Mouse (Mus musculus) heart, embryonic 12.5 days (tissue): ENCODE measurements around the gene Rfx1. TPM values are rescaled to one million over a fixed set of nuclear protein-coding genes. Genes with fewer than 3 reads are reported as not detected.
A peak's percentile ranks its signal among the peaks of the same experiment; 100 is the strongest.

ENCODE experiments used
- ATAC-seq: fragments of 200-750 bp; cut with Nextera tagmentation; 2 replicates; pipeline ENCODE4 v1.8.0; 2017; ENCODE audit warnings: moderate TSS enrichment, moderate library complexity; ENCODE audit not compliant: insufficient number of reproducible peaks, low FRiP score
- H3K27ac ChIP-seq: fragments of 300-500 bp; sonication (generic); 2 replicates; pipeline ENCODE4 v1.5.1; 2016; ENCODE audit warnings: mild to moderate bottlenecking, moderate library complexity; ENCODE audit not compliant: poor library complexity, severe bottlenecking
- H3K27me3 ChIP-seq: fragments of 300-500 bp; sonication (generic); replicated peaks from 2 replicates; pipeline ENCODE4 v1.6.1; 2016; ENCODE audit warnings: mild to moderate bottlenecking, moderate library complexity
- H3K36me3 ChIP-seq: fragments of 300-500 bp; sonication (generic); 2 replicates; pipeline ENCODE4 v1.6.1; 2016; ENCODE audit warnings: mild to moderate bottlenecking, moderate library complexity
- H3K4me1 ChIP-seq: fragments of 300-500 bp; sonication (generic); replicated peaks from 2 replicates; pipeline ENCODE4 v1.6.1; 2016; ENCODE audit warnings: mild to moderate bottlenecking
- H3K4me2 ChIP-seq: fragments of 300-500 bp; sonication (generic); 2 replicates; pipeline ENCODE4 v1.6.1; 2016; ENCODE audit warnings: mild to moderate bottlenecking, moderate library complexity
- H3K4me3 ChIP-seq: fragments of 300-500 bp; sonication (generic); 2 replicates; pipeline ENCODE4 v1.5.1; 2016; ENCODE audit warnings: mild to moderate bottlenecking
- H3K9ac ChIP-seq: fragments of 300-500 bp; sonication (generic); 2 replicates; pipeline ENCODE4 v1.6.1; 2016; ENCODE audit warnings: mild to moderate bottlenecking, moderate library complexity
- H3K9me3 ChIP-seq: fragments of 300-500 bp; sonication (generic); replicated peaks from 2 replicates; pipeline ENCODE4 v1.6.1; 2016; ENCODE audit warnings: mild to moderate bottlenecking, moderate library complexity
- WGBS: fragments of 180-500 bp; shearing (Covaris S2); methylation state at CpG from one replicate; pipeline ENCODE4 v1.1.7; 2016; 5-methylcytosine and 5-hydroxymethylcytosine counted together
- polyA plus RNA-seq: library from polyadenylated mRNA; unstranded; fragments of >200 nt; fragmentation: Nextera tagmentation; extraction: Ambion mirVana; gene quantifications from 2 replicates; pipeline ENCODE4 v1.2.1, GENCODE M21; 2016

The Rfx1 gene
- polyA plus RNA-seq, 1 experiment from 2014 or later: 6.9 TPM

DNA sequence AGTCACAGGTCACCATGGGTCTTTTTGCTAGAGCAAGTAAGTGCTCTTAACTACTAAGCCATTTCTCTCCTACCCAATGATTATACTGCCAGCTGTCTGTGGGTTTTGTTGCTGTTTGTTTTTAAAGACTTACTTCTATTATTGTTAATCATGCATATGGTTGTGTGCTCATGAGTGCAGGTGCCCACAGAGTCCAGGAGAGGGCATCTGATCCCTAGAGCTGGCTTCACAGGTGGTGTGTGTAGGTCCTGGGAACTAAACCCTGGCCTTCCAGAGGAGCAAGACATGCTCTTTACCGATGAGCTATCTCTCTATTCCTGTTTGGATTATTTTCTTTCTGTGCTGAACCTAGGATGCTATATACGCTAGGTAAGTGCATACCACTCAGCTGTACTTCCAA lies 7.4 kb upstream of the Rfx1 start:
- Histone ChIP-seq H3K27me3 (no peaks in the 10 kb centered on the region), H3K36me3 (no peaks in the 10 kb centered on the region), H3K4me1 (no peaks in the 10 kb centered on the region), H3K4me3 (no peak overlapping the region), H3K27ac (no peak overlapping the region), H3K9ac (no peak overlapping the region), H3K9me3 (no peaks in the 10 kb centered on the region), H3K4me2 (no peak overlapping the region)
- 88% methylated on average over 2 of the region's 2 CpGs for WGBS
- no peak for ATAC-seq

DNA sequence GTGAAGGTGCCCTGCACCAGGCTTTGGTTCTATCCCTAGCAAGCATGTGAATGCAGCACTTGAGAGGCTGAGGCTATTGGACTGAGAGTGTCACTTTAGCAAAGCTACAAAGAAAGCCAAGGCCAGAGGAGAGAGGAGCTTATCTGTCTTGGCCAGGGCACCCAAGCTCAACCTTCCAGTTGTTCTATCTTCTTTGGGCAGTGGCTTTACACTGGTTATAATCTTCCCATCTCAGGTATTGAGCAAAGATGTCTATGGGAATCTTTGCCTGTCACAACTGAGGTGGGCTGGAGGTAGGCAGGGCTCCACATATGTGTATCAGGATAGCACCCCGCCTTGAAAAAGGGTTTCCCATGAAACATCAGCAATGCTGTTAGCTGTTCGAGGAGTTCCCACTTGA lies 6.4 kb upstream of the Rfx1 start:
- H3K9me3 ChIP-seq: no peaks in the 10 kb centered on the region
- H3K4me1 ChIP-seq: no peaks in the 10 kb centered on the region
- H3K4me3 ChIP-seq: no peak overlapping the region
- no peak overlapping the region for H3K9ac ChIP-seq
- no peak for ATAC-seq
- WGBS: 66% methylated on average over 2 of the region's 2 CpGs
- no peaks in the 10 kb centered on the region for H3K27me3 ChIP-seq
- no peak overlapping the region for H3K27ac ChIP-seq
- no peak overlapping the region for H3K4me2 ChIP-seq
- no peaks in the 10 kb centered on the region for H3K36me3 ChIP-seq

GRCm38 (mm10) chr8:84063861-84064610 lies 2.6 kb upstream of the Rfx1 start:
- H3K36me3 ChIP-seq: no peaks in the 10 kb centered on the region
- no peak overlapping the region for H3K27ac ChIP-seq
- H3K9me3 ChIP-seq: no peaks in the 10 kb centered on the region
- WGBS: 59% methylated on average over 8 of the region's 8 CpGs
- H3K9ac ChIP-seq: no peak overlapping the region
- no peak overlapping the region for H3K4me2 ChIP-seq
- no peak for ATAC-seq
- no peak overlapping the region for H3K4me3 ChIP-seq
- H3K4me1 ChIP-seq: peaks cover 16% of the 10 kb centered on the region
- no peaks in the 10 kb centered on the region for H3K27me3 ChIP-seq

DNA sequence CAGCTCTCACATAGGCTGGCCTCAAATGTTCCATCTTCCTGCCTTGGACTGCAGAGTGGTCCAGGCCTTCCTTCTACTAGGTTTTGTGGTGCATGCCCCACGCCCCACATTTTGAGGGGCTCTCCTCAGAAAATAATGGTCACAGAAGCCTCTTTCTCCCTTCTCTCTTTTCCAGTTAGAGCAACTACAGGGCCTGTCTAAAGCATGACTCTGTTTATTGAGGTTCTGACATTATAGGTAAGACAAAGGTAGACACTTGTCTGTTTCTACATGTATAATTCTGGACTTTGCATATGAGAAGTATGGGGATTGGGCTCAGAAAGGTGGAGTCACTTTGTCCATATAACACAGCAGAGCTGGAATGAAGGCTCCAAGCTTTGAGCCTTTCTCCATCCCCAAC lies 1.6 kb upstream of the Rfx1 start, which contains the start of gene Gm10643:
Gene Gm10643 (minus strand): TSS at position 101 of the 400 bp plus-strand sequence.
- no peaks in the 10 kb centered on the region for H3K9me3 ChIP-seq
- no peak for ATAC-seq
- 97% methylated on average over 1 of the region's 1 CpGs for WGBS
- peak within 1 kb of the TSS; percentile 97 for H3K4me3 ChIP-seq
- peak within 1 kb of the TSS; percentile 75 for H3K4me2 ChIP-seq
- peak within 1 kb of the TSS; percentile 76 for H3K9ac ChIP-seq
- H3K27me3 ChIP-seq: no peaks in the 10 kb centered on the region
- H3K4me1 ChIP-seq: peaks cover 26% of the 10 kb centered on the region
- peak within 1 kb of the TSS; percentile 83 for H3K27ac ChIP-seq
- H3K36me3 ChIP-seq: no peaks in the 10 kb centered on the region

GRCm38 (mm10) chr8:84065457-84066072 lies 1.1 kb upstream of the Rfx1 start:
- H3K9ac ChIP-seq: peak overlapping the region; percentile 76
- H3K9me3 ChIP-seq: no peaks in the 10 kb centered on the region
- peaks cover 26% of the 10 kb centered on the region for H3K4me1 ChIP-seq
- no peak for ATAC-seq
- peak overlapping the region; percentile 83 for H3K27ac ChIP-seq
- no peaks in the 10 kb centered on the region for H3K36me3 ChIP-seq
- H3K4me3 ChIP-seq: peak overlapping the region; percentile 97
- H3K4me2 ChIP-seq: peak overlapping the region; percentile 75
- no peaks in the 10 kb centered on the region for H3K27me3 ChIP-seq
- 36% methylated on average over 5 of the region's 5 CpGs for WGBS

DNA sequence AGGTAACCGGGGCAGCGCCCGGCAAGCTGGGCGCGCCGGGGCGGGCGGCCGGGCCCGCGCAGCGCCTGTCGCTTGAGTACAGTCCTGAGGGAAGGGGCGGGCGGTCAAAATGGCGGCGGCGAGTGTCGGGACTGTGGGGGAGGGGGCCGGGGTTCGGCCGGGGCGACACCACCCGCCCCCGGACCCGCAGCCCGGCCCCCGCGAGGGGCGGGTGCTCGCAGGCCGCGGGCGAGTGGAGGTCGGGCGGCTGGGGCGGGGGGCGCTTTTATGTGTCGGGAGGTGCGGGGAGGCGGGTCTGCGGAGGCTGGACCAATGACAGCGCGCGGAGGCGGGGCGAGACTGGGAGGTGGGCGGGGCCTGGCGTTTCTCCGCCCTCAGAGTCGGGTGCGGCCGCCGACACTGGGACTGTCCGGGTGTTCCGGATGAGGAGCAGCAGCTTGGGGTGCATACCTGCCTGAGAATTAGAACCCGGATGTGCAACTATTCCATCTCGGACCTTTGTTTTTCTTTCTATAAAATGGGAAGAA lies 476 bp downstream of the Rfx1 start:
- no peaks in the 10 kb centered on the region for H3K27me3 ChIP-seq
- peak overlapping the region; percentile 97 for H3K4me3 ChIP-seq
- peak overlapping the region; percentile 90 for H3K9ac ChIP-seq
- H3K4me1 ChIP-seq: peaks cover 38% of the 10 kb centered on the region
- peak; percentile 83 for ATAC-seq
- WGBS: under 1% methylated on average over 57 of the region's 58 CpGs
- peak overlapping the region; percentile 75 for H3K4me2 ChIP-seq
- no peaks in the 10 kb centered on the region for H3K36me3 ChIP-seq
- H3K27ac ChIP-seq: peak overlapping the region; percentile 96
- no peaks in the 10 kb centered on the region for H3K9me3 ChIP-seq

GRCm38 (mm10) chr8:84067911-84068310 lies 1.3 kb downstream of the Rfx1 start:
- H3K9me3 ChIP-seq: no peaks in the 10 kb centered on the region
- no peak overlapping the region for H3K9ac ChIP-seq
- H3K36me3 ChIP-seq: no peaks in the 10 kb centered on the region
- WGBS: 69% methylated on average over 7 of the region's 7 CpGs
- H3K27me3 ChIP-seq: no peaks in the 10 kb centered on the region
- ATAC-seq: no peak
- peak overlapping the region; percentile 97 for H3K4me3 ChIP-seq
- H3K27ac ChIP-seq: peak overlapping the region; percentile 36; the same call in 1 of the 2 replicates
- H3K4me2 ChIP-seq: peak overlapping the region; percentile 75
- peaks cover 38% of the 10 kb centered on the region for H3K4me1 ChIP-seq

- ATAC-seq: no peak
- no peak overlapping the region for H3K9ac ChIP-seq
- no peak overlapping the region; the same call in 1 of the 2 replicates for H3K4me3 ChIP-seq
- H3K27me3 ChIP-seq: no peaks in the 10 kb centered on the region
- H3K27ac ChIP-seq: peak overlapping the region; percentile 36
- 35% methylated on average over 12 of the region's 12 CpGs for WGBS
- peaks cover 42% of the 10 kb centered on the region for H3K4me1 ChIP-seq
- H3K36me3 ChIP-seq: no peaks in the 10 kb centered on the region
- H3K9me3 ChIP-seq: no peaks in the 10 kb centered on the region
- peak overlapping the region; percentile 75 for H3K4me2 ChIP-seq
Measured at GRCm38 (mm10) chr8:84068316-84069035, 1.8 kb downstream of the Rfx1 start.

DNA sequence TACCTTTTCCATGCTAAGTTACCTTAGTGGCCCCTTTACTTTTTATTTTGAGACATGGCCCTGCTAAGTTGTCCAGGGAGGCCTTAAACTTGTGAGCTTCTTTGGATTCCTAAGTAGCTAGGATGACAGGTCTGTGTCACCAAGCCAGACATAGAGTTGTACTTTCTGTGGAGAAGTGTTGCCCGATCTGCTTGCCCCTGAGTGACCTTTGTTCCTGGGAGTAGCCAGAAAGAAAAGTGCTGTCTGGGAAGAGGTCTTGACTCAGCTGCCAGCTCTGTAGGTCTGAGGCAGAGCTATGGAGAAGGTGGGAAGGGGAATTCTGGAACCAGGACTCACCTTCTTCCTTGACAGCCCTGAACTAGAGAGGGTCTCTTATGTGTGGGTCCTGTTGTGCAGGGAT lies 2.5 kb downstream of the Rfx1 start:
- Histone ChIP-seq H3K4me2 (no peak overlapping the region), H3K4me1 (peaks cover 45% of the 10 kb centered on the region), H3K27me3 (no peaks in the 10 kb centered on the region), H3K9me3 (no peaks in the 10 kb centered on the region), H3K4me3 (no peak overlapping the region), H3K9ac (0 out of 2 replicates have a peak overlapping the region, but pooled peaks have one; percentile 13), H3K27ac (no peak overlapping the region), H3K36me3 (0 out of 2 replicates have a peak, but pooled peaks cover 3% of the 10 kb centered on the region)
- 32% methylated on average over 1 of the region's 1 CpGs for whole genome bisulfite sequencing
- ATAC-seq: no peak

DNA sequence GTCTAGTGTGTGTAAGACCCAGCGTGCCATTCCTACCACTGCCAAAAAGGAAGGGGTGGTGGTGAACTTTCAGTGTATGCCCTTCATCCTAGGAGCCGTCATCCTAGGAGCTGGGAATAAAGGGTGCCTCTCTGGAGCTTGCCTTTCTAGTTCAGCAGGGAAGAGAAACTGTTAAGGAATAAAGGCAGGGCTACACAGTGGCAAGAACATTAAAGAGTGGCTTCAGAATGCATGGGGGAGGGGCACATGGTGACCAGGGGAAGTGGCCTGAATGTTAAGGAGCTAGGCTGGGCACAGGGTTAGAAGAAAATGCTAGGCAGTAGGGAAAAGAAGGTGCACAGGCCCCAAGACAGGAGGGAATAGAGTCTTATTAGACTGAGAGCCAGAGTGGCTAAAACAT lies 3.1 kb downstream of the Rfx1 start:
- H3K36me3 ChIP-seq: peaks cover 6% of the 10 kb centered on the region; the same call in 1 of the 2 replicates
- WGBS: 73% methylated on average over 2 of the region's 2 CpGs
- no peaks in the 10 kb centered on the region for H3K27me3 ChIP-seq
- H3K4me2 ChIP-seq: no peak overlapping the region
- no peak overlapping the region for H3K4me3 ChIP-seq
- no peak for ATAC-seq
- H3K9me3 ChIP-seq: no peaks in the 10 kb centered on the region
- H3K27ac ChIP-seq: no peak overlapping the region
- 0 out of 2 replicates have a peak overlapping the region, but pooled peaks have one; percentile 13 for H3K9ac ChIP-seq
- peaks cover 45% of the 10 kb centered on the region for H3K4me1 ChIP-seq

GRCm38 (mm10) chr8:84070241-84070640 lies 3.6 kb downstream of the Rfx1 start:
- Histone ChIP-seq H3K4me2 (no peak overlapping the region), H3K9ac (no peak overlapping the region), H3K27ac (no peak overlapping the region), H3K36me3 (peaks cover 11% of the 10 kb centered on the region), H3K27me3 (no peaks in the 10 kb centered on the region), H3K4me1 (peaks cover 45% of the 10 kb centered on the region), H3K9me3 (no peaks in the 10 kb centered on the region), H3K4me3 (no peak overlapping the region)
- no peak for ATAC-seq
- 69% methylated on average over 5 of the region's 5 CpGs for WGBS
